Mouse (Mus musculus): ENCODE measurements around the gene Smlr1.

Gene Smlr1

GRCm38 (mm10) chr10:25535891-25536331 lies at the start of gene Smlr1:
Gene Smlr1 (minus strand): TSS chr10:25536267.
- no peak for DNase-seq (ENCODE audit: low spot score in 2 of 2)

DNA sequence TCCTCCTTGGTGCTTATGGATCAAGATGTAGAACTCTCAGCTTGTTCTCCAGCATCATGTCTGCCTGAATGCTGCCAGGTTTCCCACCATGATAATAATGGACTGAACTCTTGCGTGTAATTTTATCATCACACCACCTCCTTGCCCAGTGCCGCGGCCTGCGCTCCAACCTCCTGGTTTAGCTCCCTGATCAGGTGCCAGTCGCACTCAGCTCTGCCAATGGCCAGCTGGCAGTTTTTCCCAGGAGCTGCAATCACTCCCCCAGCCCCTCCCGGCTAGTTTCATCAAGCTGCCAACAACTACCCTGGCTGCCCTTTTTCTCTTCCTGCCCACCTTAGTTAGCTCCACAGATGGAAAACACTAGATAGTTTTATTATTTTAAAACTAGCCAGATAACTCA lies 48.8 kb upstream of the Smlr1 start:
- no peak for DNase-seq (ENCODE audit: low spot score in 2 of 2)

- DNase-seq (ENCODE audit: low spot score in 2 of 2): no peak
These were observed 44.0 kb upstream of the Smlr1 start for GRCm38 (mm10) chr10:25580066-25580465.

DNA sequence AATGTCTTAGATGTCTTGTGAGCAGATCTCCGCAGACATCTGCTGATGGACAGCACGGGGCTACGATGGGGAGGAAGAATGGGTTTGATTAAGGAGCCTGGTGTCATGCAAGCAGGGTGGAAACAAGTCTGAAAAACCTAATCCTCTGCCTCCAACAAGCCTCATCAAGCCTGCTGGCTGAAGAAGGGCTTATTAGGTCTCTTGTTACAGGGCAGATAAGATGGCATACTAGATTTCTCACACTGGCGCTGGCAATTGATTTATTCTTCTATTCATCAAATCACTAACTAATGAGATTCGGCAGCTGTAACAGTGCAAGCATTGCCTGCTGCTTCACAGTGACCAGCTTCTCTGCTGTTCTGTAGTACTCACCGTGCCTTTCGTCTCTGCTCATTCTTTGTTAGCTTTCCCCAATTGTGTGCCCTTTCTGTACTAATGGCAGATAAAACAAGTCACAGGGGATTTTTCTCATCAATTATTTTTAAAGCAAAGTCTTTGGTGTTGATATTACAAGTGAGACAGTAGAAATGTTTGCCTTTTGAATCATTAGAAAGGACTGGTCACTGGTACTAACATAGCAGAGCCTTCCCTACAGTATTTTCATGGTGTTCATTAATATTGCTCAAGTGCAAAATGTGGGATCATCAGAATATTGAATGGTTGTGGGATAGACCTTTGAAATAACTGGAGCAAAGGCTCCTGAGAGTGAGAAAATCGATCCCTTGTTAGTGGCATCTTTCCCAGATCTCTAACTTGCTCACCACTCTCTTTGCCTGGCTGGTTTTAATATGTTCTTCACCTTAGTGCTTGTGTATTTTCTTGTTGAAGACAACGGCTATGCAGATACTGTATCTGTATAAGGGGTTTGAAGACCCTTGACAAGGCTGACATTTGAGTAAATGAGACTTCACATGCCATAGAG lies 35.5 kb upstream of the Smlr1 start:
- no peak for DNase-seq (ENCODE audit: low spot score in 2 of 2)

DNA sequence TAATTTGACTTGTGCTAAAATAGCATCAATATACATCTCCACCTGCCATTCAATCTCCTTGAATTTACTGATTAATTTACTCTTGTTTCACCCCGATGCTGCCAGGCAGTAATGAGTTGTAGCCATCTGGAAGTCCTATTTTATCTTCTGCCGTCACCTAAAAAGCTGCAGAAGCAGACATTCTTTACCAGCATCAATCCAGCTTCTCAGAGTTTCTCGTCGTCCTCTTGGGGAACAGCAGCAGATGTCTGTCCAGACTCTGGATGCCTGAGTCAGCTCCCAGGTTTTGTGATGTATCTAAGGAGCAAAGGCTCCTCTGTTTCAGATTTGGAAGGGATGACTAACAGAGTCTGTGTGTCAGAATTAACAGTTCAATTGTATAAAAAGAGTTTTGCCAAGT lies 16.9 kb upstream of the Smlr1 start:
- no peak for DNase-seq (ENCODE audit: low spot score in 2 of 2)

- DNase-seq (ENCODE audit: low spot score in 2 of 2): no peak
These were observed 5.0 kb upstream of the Smlr1 start for GRCm38 (mm10) chr10:25541097-25541496.

- DNase-seq (ENCODE audit: low spot score in 2 of 2): no peak
These were observed 3.7 kb upstream of the Smlr1 start for GRCm38 (mm10) chr10:25539771-25540168.

GRCm38 (mm10) chr10:25539146-25539770 lies 3.2 kb upstream of the Smlr1 start:
- no peak for DNase-seq (ENCODE audit: low spot score in 2 of 2)

DNA sequence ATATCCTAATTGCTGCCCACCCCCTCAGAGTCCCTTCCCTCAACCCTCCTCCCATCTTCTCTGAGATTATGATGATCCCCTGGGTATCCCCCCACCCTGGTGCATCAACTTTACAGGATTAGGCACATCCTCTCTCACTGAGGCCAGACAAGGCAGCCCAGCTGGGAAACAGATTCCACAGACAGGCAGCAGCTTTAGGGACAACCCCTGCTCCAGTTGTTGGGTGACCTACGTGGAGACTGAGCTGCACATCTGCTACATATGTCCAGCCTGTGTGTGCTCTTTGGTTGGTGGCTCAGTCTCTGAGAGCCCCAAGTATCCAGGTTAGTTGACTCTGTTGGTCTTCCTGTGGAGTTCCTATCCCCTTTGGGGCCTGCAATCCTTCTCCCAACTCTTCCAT lies 2.7 kb upstream of the Smlr1 start:
- no peak for DNase-seq (ENCODE audit: low spot score in 2 of 2)

DNA sequence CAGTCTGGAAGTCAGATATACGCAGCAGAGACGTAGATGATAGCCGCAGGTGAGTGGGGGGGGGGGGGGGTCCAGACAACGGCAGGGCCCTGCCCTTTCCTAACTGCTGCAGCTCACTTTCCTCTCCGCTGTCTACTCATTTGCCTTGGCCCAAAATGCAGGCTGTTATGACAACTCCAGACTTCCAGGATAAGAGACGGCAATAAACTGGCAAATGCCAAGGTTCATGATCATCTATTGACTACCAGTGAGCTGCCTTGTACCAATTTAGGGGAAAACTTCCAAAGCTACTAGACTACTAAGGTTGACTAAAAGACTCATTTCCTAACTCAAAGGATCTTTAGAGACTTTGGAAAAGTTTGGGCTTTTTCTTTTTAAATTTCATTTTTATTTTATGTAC lies 554 bp upstream of the Smlr1 start:
- no peak for DNase-seq (ENCODE audit: low spot score in 2 of 2)

- DNase-seq (ENCODE audit: low spot score in 2 of 2): no peak
These were observed 1.6 kb downstream of the Smlr1 start for GRCm38 (mm10) chr10:25534467-25534866.

GRCm38 (mm10) chr10:25533513-25534246 lies 2.4 kb downstream of the Smlr1 start:
- DNase-seq (ENCODE audit: low spot score in 2 of 2): no peak

GRCm38 (mm10) chr10:25533105-25533504 lies 3.0 kb downstream of the Smlr1 start:
- no peak for DNase-seq (ENCODE audit: low spot score in 2 of 2)

DNA sequence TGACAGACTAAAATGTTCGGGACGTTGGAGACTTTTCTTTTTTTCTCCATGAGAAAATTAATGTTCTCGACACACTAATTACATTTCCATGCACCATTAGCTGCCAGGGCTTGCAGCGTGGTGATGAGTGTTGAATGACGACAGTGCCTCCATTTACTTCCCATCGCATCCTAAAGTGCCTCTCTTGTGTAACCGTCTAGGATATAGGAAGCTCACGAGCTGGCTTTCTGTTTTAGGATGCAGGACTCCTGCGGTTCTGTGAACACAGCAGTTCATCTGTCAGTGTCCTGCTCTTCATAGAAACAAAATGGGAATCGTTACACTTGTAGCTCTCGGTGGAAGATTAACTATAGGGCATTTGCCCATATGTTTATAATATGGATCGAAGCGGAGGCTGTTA lies 4.7 kb downstream of the Smlr1 start:
- DNase-seq (ENCODE audit: low spot score in 2 of 2): no peak

- no peak for DNase-seq (ENCODE audit: low spot score in 2 of 2)
These were observed 8.9 kb downstream of the Smlr1 start for GRCm38 (mm10) chr10:25527126-25527525.

- DNase-seq (ENCODE audit: low spot score in 2 of 2): no peak
These were observed 9.4 kb downstream of the Smlr1 start for GRCm38 (mm10) chr10:25526622-25527021.

- DNase-seq (ENCODE audit: low spot score in 2 of 2): no peak
These were observed 9.9 kb downstream of the Smlr1 start for GRCm38 (mm10) chr10:25526156-25526555.

DNA sequence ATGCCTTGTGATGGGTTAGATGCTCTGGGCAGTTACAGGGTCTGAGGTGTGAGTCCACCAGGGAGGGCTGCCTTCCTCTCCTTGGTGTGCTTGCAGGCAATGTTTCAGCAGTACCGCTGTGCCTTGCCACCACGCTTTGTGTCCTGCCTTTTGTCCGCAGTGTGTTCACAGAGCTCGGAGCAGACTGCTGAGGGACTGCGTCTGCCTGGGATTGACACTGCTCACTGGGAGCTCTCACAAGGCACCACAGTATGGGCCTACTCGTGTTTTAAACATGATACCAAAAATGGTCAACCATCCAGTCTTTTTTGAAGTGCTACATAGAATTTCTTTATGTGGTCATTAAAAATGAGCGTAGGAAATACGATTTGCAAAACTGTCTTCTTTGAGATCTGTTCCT lies 12.3 kb downstream of the Smlr1 start:
- no peak for DNase-seq (ENCODE audit: low spot score in 2 of 2)

GRCm38 (mm10) chr10:25520428-25520827 lies 15.6 kb downstream of the Smlr1 start:
- no peak for DNase-seq (ENCODE audit: low spot score in 2 of 2)

DNA sequence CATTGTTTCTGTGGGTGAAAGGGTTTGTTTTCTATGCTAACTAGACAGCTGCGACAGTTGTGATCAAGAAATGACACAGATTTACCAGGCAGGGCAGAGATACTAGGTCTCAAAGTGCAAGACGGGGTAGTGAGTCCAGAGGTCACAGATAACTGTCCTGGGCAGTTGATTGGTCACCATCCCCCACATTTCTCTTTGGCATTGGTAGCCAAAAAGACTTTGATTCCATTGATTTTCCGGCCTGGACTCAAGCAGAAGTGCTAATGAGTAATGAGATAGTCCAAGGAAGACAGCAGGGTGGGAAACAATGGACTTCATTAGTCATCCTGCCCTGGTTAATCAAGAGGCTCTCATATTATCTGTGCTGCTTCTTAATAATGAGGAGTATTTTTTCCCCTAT lies 16.1 kb downstream of the Smlr1 start:
- DNase-seq (ENCODE audit: low spot score in 2 of 2): no peak

DNA sequence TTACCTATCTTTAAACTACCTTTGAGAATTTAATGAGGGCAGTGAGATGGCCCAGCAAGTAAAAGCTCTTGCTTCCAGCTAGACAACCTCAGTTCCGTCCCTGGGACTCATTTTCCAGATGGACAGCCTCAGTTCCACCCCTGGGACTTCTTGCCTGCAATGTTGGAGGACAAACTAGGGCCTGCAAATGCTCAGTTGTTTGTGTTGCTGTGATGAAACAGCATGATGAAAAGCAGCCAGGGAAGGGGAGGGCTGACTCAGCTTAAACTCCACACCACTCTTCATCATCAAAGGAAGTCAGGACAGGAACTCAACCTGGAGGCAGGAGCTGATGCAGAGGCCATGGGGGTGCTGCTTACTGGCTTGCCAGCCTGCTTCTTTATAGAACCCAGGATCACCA lies 22.2 kb downstream of the Smlr1 start:
- no peak for DNase-seq (ENCODE audit: low spot score in 2 of 2)

GRCm38 (mm10) chr10:25503250-25503649 lies 32.8 kb downstream of the Smlr1 start:
- no peak for DNase-seq (ENCODE audit: low spot score in 2 of 2)
